Mouse (Mus musculus) limb, embryonic 15.5 days (tissue): Measurements from ENCODE around the gene Hoxa5. TPM values are rescaled to one million over a fixed set of nuclear protein-coding genes. Genes with fewer than 3 reads are reported as not detected.

Source experiments
- ATAC-seq: fragments of 200-750 bp; cut with Nextera tagmentation; 2 replicates; pipeline ENCODE4 v1.8.0; 2017; ENCODE audit warnings: low read depth, moderate TSS enrichment; ENCODE audit not compliant: insufficient number of reproducible peaks, low FRiP score, low TSS enrichment
- H3K27ac ChIP-seq: fragments of 300-500 bp; sonication (generic); 2 replicates; pipeline ENCODE4 v1.5.1; 2015; ENCODE audit warnings: moderate library complexity, mild to moderate bottlenecking, inconsistent platforms
- H3K27me3 ChIP-seq: fragments of 300-500 bp; sonication (generic); 2 replicates; pipeline ENCODE4 v1.6.1; 2015; ENCODE audit warnings: inconsistent platforms
- H3K36me3 ChIP-seq: fragments of 300-500 bp; sonication (generic); 2 replicates; pipeline ENCODE4 v1.6.1; 2015; ENCODE audit warnings: inconsistent platforms
- H3K4me1 ChIP-seq: fragments of 300-500 bp; sonication (generic); 2 replicates; pipeline ENCODE4 v1.6.1; 2015; ENCODE audit warnings: inconsistent platforms
- H3K4me2 ChIP-seq: fragments of 300-500 bp; sonication (generic); 2 replicates; pipeline ENCODE4 v1.6.1; 2015; ENCODE audit warnings: mild to moderate bottlenecking, inconsistent platforms
- H3K4me3 ChIP-seq: fragments of 300-500 bp; sonication (generic); 2 replicates; pipeline ENCODE4 v1.5.1; 2015; ENCODE audit warnings: mild to moderate bottlenecking, inconsistent platforms
- H3K9ac ChIP-seq: fragments of 300-500 bp; sonication (generic); 2 replicates; pipeline ENCODE4 v1.6.1; 2015; ENCODE audit warnings: inconsistent platforms
- H3K9me3 ChIP-seq: fragments of 300-500 bp; sonication (generic); 2 replicates; pipeline ENCODE4 v1.6.1; 2016; ENCODE audit warnings: inconsistent platforms
- WGBS: fragments of 180-500 bp; shearing (Covaris S2); methylation state at CpG from one replicate; pipeline ENCODE4 v1.1.7; 2015; 5-methylcytosine and 5-hydroxymethylcytosine counted together
- polyA plus RNA-seq: library from polyadenylated mRNA; unstranded; fragments of >200 nt; fragmentation: Nextera tagmentation; extraction: Ambion mirVana; gene quantifications from 2 replicates; pipeline ENCODE4 v1.2.1, GENCODE M21; 2015

Gene Hoxa5
- polyA plus RNA-seq, 1 experiment from 2014 or later: 1.7 TPM

- Histone ChIP-seq H3K4me1 (peaks cover 50% of the 10 kb centered on the region), H3K9ac (no peak overlapping the region), H3K36me3 (no peaks in the 10 kb centered on the region), H3K27ac (0 out of 2 replicates have a peak overlapping the region, but pooled peaks have one; percentile 12), H3K9me3 (no peaks in the 10 kb centered on the region), H3K4me2 (peak overlapping the region; percentile 99), H3K4me3 (peak overlapping the region; percentile 12), H3K27me3 (peaks cover 81% of the 10 kb centered on the region)
- WGBS: 8% methylated on average over 30 of the region's 30 CpGs
- no peak for ATAC-seq
Observed at GRCm38 (mm10) chr6:52160511-52161335, 43.7 kb downstream of the Hoxa5 start.

GRCm38 (mm10) chr6:52159979-52160378 is 44.4 kb downstream of the Hoxa5 start:
- H3K36me3 ChIP-seq: no peaks in the 10 kb centered on the region
- H3K4me2 ChIP-seq: peak overlapping the region; percentile 99
- H3K4me3 ChIP-seq: 0 out of 2 replicates have a peak overlapping the region, but pooled peaks have one; percentile 12
- no peak for ATAC-seq
- H3K27me3 ChIP-seq: peaks cover 84% of the 10 kb centered on the region
- H3K9ac ChIP-seq: no peak overlapping the region
- 22% methylated on average over 9 of the region's 9 CpGs for WGBS
- H3K4me1 ChIP-seq: peaks cover 44% of the 10 kb centered on the region
- H3K27ac ChIP-seq: no peak overlapping the region
- H3K9me3 ChIP-seq: no peaks in the 10 kb centered on the region

DNA sequence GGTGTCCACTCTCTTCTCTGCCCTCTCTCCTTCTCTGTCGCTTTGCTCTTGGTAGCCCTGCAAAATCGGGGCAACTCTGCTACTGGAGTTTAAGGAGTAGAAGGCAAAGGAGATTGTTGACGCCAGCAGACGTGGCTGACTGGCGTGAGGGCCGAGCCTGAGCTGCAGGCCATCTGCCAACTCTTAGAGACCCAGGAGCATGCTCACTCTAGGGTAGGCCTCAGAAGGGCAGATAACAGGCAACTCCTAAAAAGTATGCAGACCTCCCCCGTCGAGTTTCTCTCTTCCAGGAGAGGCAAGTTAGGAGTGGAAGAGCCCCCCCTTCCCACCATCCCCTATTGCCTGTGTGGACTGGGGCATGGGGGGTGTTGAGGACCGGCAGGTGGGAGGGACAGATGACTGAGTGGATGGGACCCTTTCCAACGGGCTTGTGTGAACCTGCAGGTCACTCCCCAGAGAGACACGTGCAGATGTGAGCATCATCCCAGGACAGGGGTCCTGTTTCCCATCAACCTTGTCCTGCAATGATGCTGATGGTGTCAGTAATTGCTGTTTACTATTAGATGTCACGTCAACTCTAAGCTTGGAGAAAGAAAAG is 45.1 kb downstream of the Hoxa5 start:
- 17% methylated on average over 12 of the region's 12 CpGs for WGBS
- Histone ChIP-seq H3K27me3 (peaks cover 86% of the 10 kb centered on the region), H3K36me3 (no peaks in the 10 kb centered on the region), H3K9ac (no peak overlapping the region), H3K27ac (peak overlapping the region; percentile 33; the same call in 1 of the 2 replicates), H3K4me2 (peak overlapping the region; percentile 99), H3K4me3 (peak overlapping the region; percentile 72), H3K4me1 (peaks cover 38% of the 10 kb centered on the region), H3K9me3 (no peaks in the 10 kb centered on the region)
- ATAC-seq: no peak

GRCm38 (mm10) chr6:52158276-52159051 is 45.9 kb downstream of the Hoxa5 start, which contains the start of gene Hoxa1:
TSS of gene Hoxa1 (minus strand) at chr6:52158317.
- peak within 1 kb of the TSS; percentile 42 for H3K9ac ChIP-seq
- peak within 1 kb of the TSS; percentile 33 for H3K27ac ChIP-seq
- under 1% methylated on average over 54 of the region's 55 CpGs for WGBS

GRCm38 (mm10) chr6:52157466-52158275 is 46.7 kb downstream of the Hoxa5 start:
- Histone ChIP-seq H3K36me3 (no peaks in the 10 kb centered on the region), H3K27ac (no peak overlapping the region), H3K4me2 (peak overlapping the region; percentile 99), H3K27me3 (peaks cover 86% of the 10 kb centered on the region), H3K4me3 (peak overlapping the region; percentile 72), H3K4me1 (peaks cover 34% of the 10 kb centered on the region), H3K9me3 (no peaks in the 10 kb centered on the region), H3K9ac (no peak overlapping the region)
- WGBS: 1% methylated on average over 32 of the region's 32 CpGs
- peak; percentile 56 for ATAC-seq

More at GRCm38 (mm10) chr6:52158276-52159051, 45.9 kb downstream of the Hoxa5 start, which contains the start of gene Hoxa1:
- no peaks in the 10 kb centered on the region for H3K36me3 ChIP-seq
- H3K4me1 ChIP-seq: peaks cover 34% of the 10 kb centered on the region
- H3K4me3 ChIP-seq: peak within 1 kb of the TSS; percentile 72
- ATAC-seq: peak; percentile 62; the same call in 1 of the 2 replicates
- no peaks in the 10 kb centered on the region for H3K9me3 ChIP-seq
- H3K4me2 ChIP-seq: peak within 1 kb of the TSS; percentile 99
- H3K27me3 ChIP-seq: peaks cover 86% of the 10 kb centered on the region

GRCm38 (mm10) chr6:52156551-52157200 is 47.7 kb downstream of the Hoxa5 start:
- no peaks in the 10 kb centered on the region for H3K36me3 ChIP-seq
- peaks cover 34% of the 10 kb centered on the region for H3K4me1 ChIP-seq
- H3K9me3 ChIP-seq: no peaks in the 10 kb centered on the region
- no peak overlapping the region for H3K4me3 ChIP-seq
- no peak for ATAC-seq
- H3K27ac ChIP-seq: no peak overlapping the region
- H3K27me3 ChIP-seq: peaks cover 86% of the 10 kb centered on the region
- 6% methylated on average over 20 of the region's 20 CpGs for whole genome bisulfite sequencing
- H3K9ac ChIP-seq: no peak overlapping the region
- H3K4me2 ChIP-seq: no peak overlapping the region

- Histone ChIP-seq H3K27ac (no peak overlapping the region), H3K27me3 (peaks cover 92% of the 10 kb centered on the region), H3K4me1 (peaks cover 30% of the 10 kb centered on the region), H3K36me3 (no peaks in the 10 kb centered on the region), H3K4me2 (no peak overlapping the region), H3K9ac (no peak overlapping the region), H3K4me3 (no peak overlapping the region), H3K9me3 (no peaks in the 10 kb centered on the region)
- whole genome bisulfite sequencing: 61% methylated on average over 3 of the region's 3 CpGs
- ATAC-seq: no peak
Observed at GRCm38 (mm10) chr6:52155471-52155870, 48.9 kb downstream of the Hoxa5 start.

DNA sequence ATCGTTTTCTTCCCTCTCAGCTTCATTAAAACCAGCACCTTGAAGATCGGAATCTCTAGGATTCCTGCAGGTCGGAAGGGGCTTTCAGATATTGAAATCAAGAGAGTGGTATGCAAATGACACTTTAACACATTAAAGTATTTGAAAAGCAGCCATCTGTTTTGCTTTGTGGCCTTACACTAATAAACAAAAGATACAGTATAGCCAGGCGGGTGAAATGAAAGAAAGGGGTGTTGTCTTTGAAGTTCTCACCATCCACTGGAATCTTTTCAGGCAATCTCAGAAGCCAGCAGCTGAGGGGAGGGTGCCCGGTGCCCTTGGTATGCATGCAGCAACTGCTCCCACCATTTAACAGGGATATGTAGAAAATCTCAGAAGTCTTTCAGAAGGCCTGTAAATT is 50.3 kb downstream of the Hoxa5 start:
- Histone ChIP-seq H3K4me3 (no peak overlapping the region), H3K9ac (no peak overlapping the region), H3K9me3 (no peaks in the 10 kb centered on the region), H3K4me1 (peaks cover 19% of the 10 kb centered on the region), H3K27me3 (peaks cover 93% of the 10 kb centered on the region), H3K4me2 (no peak overlapping the region), H3K36me3 (no peaks in the 10 kb centered on the region), H3K27ac (no peak overlapping the region)
- ATAC-seq: no peak
- 39% methylated on average over 5 of the region's 5 CpGs for WGBS

- Histone ChIP-seq H3K4me3 (no peak overlapping the region), H3K9ac (no peak overlapping the region), H3K4me2 (no peak overlapping the region), H3K4me1 (peaks cover 11% of the 10 kb centered on the region; the same call in 1 of the 2 replicates), H3K27ac (no peak overlapping the region), H3K36me3 (no peaks in the 10 kb centered on the region), H3K27me3 (peaks cover 86% of the 10 kb centered on the region), H3K9me3 (no peaks in the 10 kb centered on the region)
- 13% methylated on average over 6 of the region's 6 CpGs for WGBS
- ATAC-seq: no peak
Observed at GRCm38 (mm10) chr6:52153270-52153669, 51.1 kb downstream of the Hoxa5 start.

GRCm38 (mm10) chr6:52152226-52153193 is 51.9 kb downstream of the Hoxa5 start:
- Histone ChIP-seq H3K4me3 (no peak overlapping the region), H3K27me3 (peaks cover 79% of the 10 kb centered on the region), H3K36me3 (no peaks in the 10 kb centered on the region), H3K9me3 (no peaks in the 10 kb centered on the region), H3K9ac (no peak overlapping the region), H3K4me1 (peaks cover 5% of the 10 kb centered on the region; the same call in 1 of the 2 replicates), H3K4me2 (no peak overlapping the region), H3K27ac (no peak overlapping the region)
- 25% methylated on average over 16 of the region's 16 CpGs for WGBS
- no peak for ATAC-seq
